Mouse (Mus musculus) large intestine, adult 2 months (tissue): ENCODE measurements at regions not wholly inside any gene's neighbourhood (a gene's known extent, or its start where the extent isn't known, plus 50 kb on each side); places are given as distances from the start of the nearest gene placed in this dataset.
A peak's percentile ranks its signal among the peaks of the same experiment; 100 is the strongest.

Source experiments
- DNase-seq: peaks from one replicate; pipeline ENCODE4 v3.0.0-alpha.2; 2012; ENCODE audit warnings: low read depth, low spot score
- WGBS: fragments of 180-500 bp; shearing (Covaris S2); methylation state at CpG from one replicate; pipeline ENCODE4 v1.1.7; 2018; 5-methylcytosine and 5-hydroxymethylcytosine counted together

- 58% methylated on average over 6 of the region's 6 CpGs for WGBS
These were observed 1526.6 kb upstream of the Cdh8 start for GRCm38 (mm10) chr8:100942680-100943427.

DNA sequence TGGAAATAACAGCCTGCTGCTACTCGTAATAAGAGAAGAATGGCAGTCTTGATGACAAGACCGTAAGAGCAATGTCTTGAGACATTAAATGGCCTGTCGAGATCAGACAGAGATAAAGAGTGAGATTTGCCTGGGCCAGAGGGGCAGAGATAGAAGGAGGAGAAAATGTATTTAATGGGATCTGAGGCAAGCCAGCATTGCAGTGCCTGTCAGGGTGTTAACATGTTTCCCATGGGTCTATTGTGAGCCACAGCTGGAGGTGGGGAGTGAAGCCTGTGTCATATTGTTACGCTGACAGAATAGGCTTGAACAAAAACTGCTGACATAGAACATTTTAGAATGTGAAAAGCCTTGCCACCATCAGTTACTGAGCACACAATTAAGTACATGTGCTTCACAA, 1523.3 kb upstream of the Cdh8 start:
- WGBS, result 76% methylated on average over 4 of the region's 4 CpGs
- DNase-seq, result no peak

More at GRCm38 (mm10) chr8:100942680-100943427, 1526.6 kb upstream of the Cdh8 start:
- no peak for DNase-seq

GRCm38 (mm10) chr8:100890307-100890706, 1474.0 kb upstream of the Cdh8 start:
- WGBS, result 31% methylated on average over 3 of the region's 3 CpGs
- DNase-seq, result peak; percentile 38

GRCm38 (mm10) chr8:100865624-100866023, 1449.4 kb upstream of the Cdh8 start:
- 66% methylated on average over 6 of the region's 6 CpGs for WGBS
- DNase-seq, result no peak

- WGBS, result 44% methylated on average over 2 of the region's 2 CpGs
These were observed 1434.7 kb upstream of the Cdh8 start for GRCm38 (mm10) chr8:100850822-100851437.

More at GRCm38 (mm10) chr8:100850822-100851437, 1434.7 kb upstream of the Cdh8 start:
- DNase-seq, result peak; percentile 3
